In the genomic region with DNA sequence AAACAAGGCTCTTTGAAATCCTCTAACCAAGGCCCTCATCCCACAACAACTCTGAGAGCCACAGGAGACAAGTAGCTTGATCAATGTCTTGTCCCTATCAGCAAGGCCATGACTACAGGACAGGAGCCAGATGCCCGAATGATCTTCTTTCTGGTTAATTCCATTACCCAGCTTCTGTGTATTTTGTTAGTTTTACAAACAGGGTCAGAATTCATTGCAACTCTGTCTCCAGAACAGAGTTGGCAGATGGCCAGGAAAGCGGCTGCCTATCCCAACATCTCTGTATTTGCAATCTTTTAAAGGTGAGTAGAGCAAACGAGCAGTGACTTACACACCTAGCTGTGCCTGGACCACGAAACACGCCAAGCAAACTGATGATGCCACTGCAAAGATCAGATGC, we compare ENCODE assay signal across 31 mouse cellular contexts. TPM values are rescaled to one million over a fixed set of nuclear protein-coding genes. Genes with fewer than 3 reads are reported as not detected.
A peak's percentile ranks its signal among the peaks of the same experiment; 100 is the strongest.
DNase-seq lines count a peak whose midpoint lies in the region; ATAC-seq and TF ChIP-seq lines count a peak whose summit lies in the region.
"Had no signal": no experiment of that assay in that cellular context is flagged by ENCODE, and none has a peak within 500 bp of the region (broad histone marks: within the 10 kb centered on the region; RNA-seq: fewer than 3 reads in every experiment).

No protein-coding gene starts in this region.

- no peak for TF ChIP-seq CTCF in lung, embryonic 14.5 days (IDR thresholded peaks at IDR 0.05; ENCODE audit: low read depth)

- no peak for ATAC-seq in kidney, embryonic 14.5 days (ENCODE audit: low FRiP score, low TSS enrichment)
- no peak for ATAC-seq in lung, embryonic 14.5 days (ENCODE audit: insufficient read depth)
- no peak for ATAC-seq in frontal cortex, adult (ENCODE audit: low TSS enrichment)
- ATAC-seq: forebrain, embryonic 15.5 days; hindbrain, postnatal 0 days; intestine, embryonic 15.5 days; midbrain, embryonic 13.5 days; Patski had no signal

- H3K36me3 ChIP-seq in kidney, embryonic 14.5 days (ENCODE audit: control insufficient read depth, insufficient read depth, low read length), result no peaks in the 10 kb centered on the region
- no peaks in the 10 kb centered on the region for H3K36me3 ChIP-seq in lung, embryonic 14.5 days (ENCODE audit: insufficient read depth)
- H3K36me3 ChIP-seq: embryonic facial prominence, embryonic 13.5 days; forebrain, embryonic 10.5 days; forebrain, embryonic 15.5 days; G1E; intestine, embryonic 15.5 days; limb, embryonic 13.5 days; lung, embryonic 15.5 days; midbrain, embryonic 13.5 days; neural tube, embryonic 13.5 days had no signal

- 79% methylated on average over 5 of the region's 5 CpGs for WGBS in kidney, embryonic 14.5 days
- 56% methylated on average over 5 of the region's 5 CpGs for WGBS in lung, embryonic 14.5 days

- no peak overlapping the region for H3K9ac ChIP-seq in kidney, embryonic 14.5 days (ENCODE audit: low read depth, low read length)
- H3K9ac ChIP-seq in lung, embryonic 14.5 days, result no peak overlapping the region
- H3K9ac ChIP-seq: embryonic facial prominence, embryonic 13.5 days; forebrain, embryonic 15.5 days; intestine, embryonic 15.5 days; limb, embryonic 13.5 days; liver, embryonic 14.5 days; lung, embryonic 15.5 days; midbrain, embryonic 13.5 days; neural tube, embryonic 13.5 days had no signal

- DNase-seq in adrenal gland, adult 8-10 months, result peak; percentile 10
- DNase-seq in adrenal gland, postnatal 4 days (ENCODE audit: low spot score in 2 of 2), result no peak
- peak; percentile 41 for DNase-seq in kidney, postnatal 10 days
- DNase-seq in lung, embryonic 14.5 days, result peak; percentile 41
- DNase-seq in lung, postnatal 10 days, result no peak
- DNase-seq in adrenal gland, postnatal 10 days, result peak; percentile 51
- DNase-seq: cerebellum, adult 8-10 months; gastrocnemius, adult 2 months; heart, postnatal 14 days; kidney, adult 2 months; kidney, postnatal 14 days; right cerebral cortex, postnatal 4 days; thymus, postnatal 14 days had no signal

- no peak overlapping the region for H3K27ac ChIP-seq in kidney, embryonic 14.5 days (ENCODE audit: low read depth, low read length)
- no peak overlapping the region for H3K27ac ChIP-seq in lung, embryonic 14.5 days (ENCODE audit: low read depth)
- H3K27ac ChIP-seq: embryonic facial prominence, embryonic 13.5 days; forebrain, embryonic 10.5 days; forebrain, embryonic 15.5 days; gastrocnemius, adult 2 months; hindbrain, postnatal 0 days; intestine, embryonic 15.5 days; limb, embryonic 13.5 days; liver, embryonic 14.5 days; lung, embryonic 15.5 days; macrophage; midbrain, embryonic 13.5 days; neural tube, embryonic 13.5 days; stomach, postnatal 0 days had no signal

- no peak overlapping the region for H3K4me2 ChIP-seq in kidney, embryonic 14.5 days (replicated peaks; ENCODE audit: low read depth, low read length)
- no peak overlapping the region for H3K4me2 ChIP-seq in lung, embryonic 14.5 days
- H3K4me2 ChIP-seq: embryonic facial prominence, embryonic 13.5 days; forebrain, embryonic 15.5 days; intestine, embryonic 15.5 days; limb, embryonic 13.5 days; lung, embryonic 15.5 days; midbrain, embryonic 13.5 days; neural tube, embryonic 13.5 days had no signal

- no peaks in the 10 kb centered on the region for H3K4me1 ChIP-seq in kidney, embryonic 14.5 days (ENCODE audit: control insufficient read depth, insufficient read depth, low read length)
- no peaks in the 10 kb centered on the region for H3K4me1 ChIP-seq in lung, embryonic 14.5 days (ENCODE audit: insufficient read depth)
- H3K4me1 ChIP-seq: embryonic facial prominence, embryonic 13.5 days; forebrain, embryonic 10.5 days; forebrain, embryonic 15.5 days; intestine, embryonic 15.5 days; limb, embryonic 13.5 days; lung, embryonic 15.5 days; midbrain, embryonic 13.5 days; neural tube, embryonic 13.5 days had no signal

- no peaks in the 10 kb centered on the region for H3K27me3 ChIP-seq in kidney, embryonic 14.5 days (ENCODE audit: control insufficient read depth, insufficient read depth, low read length)
- H3K27me3 ChIP-seq in lung, embryonic 14.5 days (ENCODE audit: insufficient read depth, low read length), result no peaks in the 10 kb centered on the region
- H3K27me3 ChIP-seq: embryonic facial prominence, embryonic 13.5 days; forebrain, embryonic 15.5 days; intestine, embryonic 15.5 days; limb, embryonic 13.5 days; lung, embryonic 15.5 days; midbrain, embryonic 13.5 days; neural tube, embryonic 13.5 days; Patski had no signal

- no peaks in the 10 kb centered on the region for H3K9me3 ChIP-seq in kidney, embryonic 14.5 days (ENCODE audit: control insufficient read depth, low read length)
- H3K9me3 ChIP-seq in lung, embryonic 14.5 days (ENCODE audit: low read depth, low read length), result no peaks in the 10 kb centered on the region
- H3K9me3 ChIP-seq: embryonic facial prominence, embryonic 13.5 days; forebrain, embryonic 10.5 days; forebrain, embryonic 15.5 days; G1E; intestine, embryonic 15.5 days; limb, embryonic 13.5 days; lung, embryonic 15.5 days; midbrain, embryonic 13.5 days; neural tube, embryonic 13.5 days had no signal

- no peak overlapping the region for H3K4me3 ChIP-seq in kidney, embryonic 14.5 days (ENCODE audit: low read length)
- no peak overlapping the region for H3K4me3 ChIP-seq in lung, embryonic 14.5 days (ENCODE audit: low read depth, low read length)
- H3K4me3 ChIP-seq: embryonic facial prominence, embryonic 13.5 days; forebrain, embryonic 10.5 days; forebrain, embryonic 15.5 days; gastrocnemius, adult 2 months; intestine, embryonic 15.5 days; limb, embryonic 13.5 days; lung, embryonic 15.5 days; midbrain, embryonic 13.5 days; neural tube, embryonic 13.5 days had no signal

RNA-seq across cellular contexts. Expression of a gene that starts 11.7 kb away (rescaled TPM):
- total RNA-seq in adrenal gland, adult 8-10 months (2022), result 10 to 100 TPM; 19.7 to 22.7 (median 20.9) TPM
- total RNA-seq in adrenal gland, postnatal 4 days (2021), result 10 to 100 TPM; 83.0 to 91.8 TPM
- 25.9 and 38.6 TPM in 2 replicates for polyA plus RNA-seq in kidney, embryonic 14.5 days (2014; fragmentation: Nextera tagmentation; extraction: Ambion mirVana)
- 19.4 and 21.4 TPM in 2 replicates for polyA plus RNA-seq in lung, embryonic 14.5 days (2014; fragmentation: Nextera tagmentation; extraction: Ambion mirVana)
- 10 to 100 TPM; 51.5 to 53.1 TPM for total RNA-seq in adrenal gland, postnatal 10 days (2021)
- total RNA-seq: common myeloid progenitor, adult 5-6 weeks; megakaryocyte-erythroid progenitor cell, adult 5-6 weeks had no signal

RNA-seq across cellular contexts. Expression of a gene that starts 29.4 kb away (rescaled TPM):
- total RNA-seq in adrenal gland, adult 8-10 months (2022), result 100 to 1,000 TPM; 227 to 347 (median 305) TPM
- 100 to 1,000 TPM; 297 to 335 TPM for total RNA-seq in adrenal gland, postnatal 4 days (2021)
- polyA plus RNA-seq in kidney, embryonic 14.5 days (2014; fragmentation: Nextera tagmentation; extraction: Ambion mirVana), result 669 and 936 TPM in 2 replicates
- 650 and 710 TPM in 2 replicates for polyA plus RNA-seq in lung, embryonic 14.5 days (2014; fragmentation: Nextera tagmentation; extraction: Ambion mirVana)
- 100 to 1,000 TPM; 606 to 637 TPM for total RNA-seq in adrenal gland, postnatal 10 days (2021)

Comparison
In these comparisons a context has a peak if more than half of its experiments do, and no peak if none do; other contexts are left out.
1. DNase-seq: peak in adrenal gland, adult 8-10 months (single experiment), kidney, postnatal 10 days (single experiment), lung, embryonic 14.5 days (single experiment) and adrenal gland, postnatal 10 days (single experiment); none in adrenal gland, postnatal 4 days (0 of 2) and lung, postnatal 10 days (single experiment).